Mouse (Mus musculus): ENCODE results near the gene Lnx1. TPM values are rescaled to one million over a fixed set of nuclear protein-coding genes. Genes with fewer than 3 reads are reported as not detected.

Gene Lnx1
- total RNA-seq, 2 experiments from 2014 or later = 3.6 to 5.1 TPM

- DNase-seq (ENCODE audit: low spot score in 2 of 2) = no peak
These were observed 3.0 kb downstream of the Lnx1 start for GRCm38 (mm10) chr5:74699673-74700072.

- no peak for DNase-seq (ENCODE audit: low spot score in 2 of 2)
These were observed 5.2 kb downstream of the Lnx1 start for GRCm38 (mm10) chr5:74697534-74697933.

GRCm38 (mm10) chr5:74694390-74694801 lies 8.3 kb downstream of the Lnx1 start:
- DNase-seq (ENCODE audit: low spot score in 2 of 2) = no peak

GRCm38 (mm10) chr5:74693836-74694235 lies 8.9 kb downstream of the Lnx1 start:
- no peak for DNase-seq (ENCODE audit: low spot score in 2 of 2)

GRCm38 (mm10) chr5:74692411-74693090 lies 10.2 kb downstream of the Lnx1 start:
- no peak for DNase-seq (ENCODE audit: low spot score in 2 of 2)

- DNase-seq (ENCODE audit: low spot score in 2 of 2) = no peak
These were observed 13.9 kb downstream of the Lnx1 start for GRCm38 (mm10) chr5:74688822-74689221.

GRCm38 (mm10) chr5:74684944-74685343 lies 17.8 kb downstream of the Lnx1 start:
- no peak for DNase-seq (ENCODE audit: low spot score in 2 of 2)

- no peak for DNase-seq (ENCODE audit: low spot score in 2 of 2)
These were observed 18.9 kb downstream of the Lnx1 start for GRCm38 (mm10) chr5:74683832-74684231.

- no peak for DNase-seq (ENCODE audit: low spot score in 2 of 2)
These were observed 20.0 kb downstream of the Lnx1 start for GRCm38 (mm10) chr5:74682735-74683134.

- no peak for DNase-seq (ENCODE audit: low spot score in 2 of 2)
These were observed 23.1 kb downstream of the Lnx1 start for GRCm38 (mm10) chr5:74679631-74680030.

- no peak for DNase-seq (ENCODE audit: low spot score in 2 of 2)
These were observed 24.0 kb downstream of the Lnx1 start for GRCm38 (mm10) chr5:74678693-74679092.

- no peak for DNase-seq (ENCODE audit: low spot score in 2 of 2)
These were observed 25.0 kb downstream of the Lnx1 start for GRCm38 (mm10) chr5:74677399-74678338.

GRCm38 (mm10) chr5:74672556-74672955 lies 30.2 kb downstream of the Lnx1 start:
- DNase-seq (ENCODE audit: low spot score in 2 of 2) = no peak

- DNase-seq (ENCODE audit: low spot score in 2 of 2) = no peak
These were observed 31.8 kb downstream of the Lnx1 start for GRCm38 (mm10) chr5:74670877-74671276.

GRCm38 (mm10) chr5:74669925-74670324 lies 32.8 kb downstream of the Lnx1 start:
- no peak for DNase-seq (ENCODE audit: low spot score in 2 of 2)

GRCm38 (mm10) chr5:74668956-74669355 lies 33.8 kb downstream of the Lnx1 start:
- no peak for DNase-seq (ENCODE audit: low spot score in 2 of 2)

GRCm38 (mm10) chr5:74662618-74663017 lies 40.1 kb downstream of the Lnx1 start:
- no peak for DNase-seq (ENCODE audit: low spot score in 2 of 2)

GRCm38 (mm10) chr5:74661734-74662560 lies 40.8 kb downstream of the Lnx1 start:
- no peak for DNase-seq (ENCODE audit: low spot score in 2 of 2)

GRCm38 (mm10) chr5:74659856-74660255 lies 42.9 kb downstream of the Lnx1 start:
- DNase-seq (ENCODE audit: low spot score in 2 of 2) = no peak

- no peak for DNase-seq (ENCODE audit: low spot score in 2 of 2)
These were observed 43.4 kb downstream of the Lnx1 start for GRCm38 (mm10) chr5:74659281-74659680.

- DNase-seq (ENCODE audit: low spot score in 2 of 2) = no peak
These were observed 44.8 kb downstream of the Lnx1 start for GRCm38 (mm10) chr5:74657930-74658329.

All from adrenal gland, postnatal 4 days (tissue).